Mouse (Mus musculus): ENCODE measurements around the gene Slu7.

DNA sequence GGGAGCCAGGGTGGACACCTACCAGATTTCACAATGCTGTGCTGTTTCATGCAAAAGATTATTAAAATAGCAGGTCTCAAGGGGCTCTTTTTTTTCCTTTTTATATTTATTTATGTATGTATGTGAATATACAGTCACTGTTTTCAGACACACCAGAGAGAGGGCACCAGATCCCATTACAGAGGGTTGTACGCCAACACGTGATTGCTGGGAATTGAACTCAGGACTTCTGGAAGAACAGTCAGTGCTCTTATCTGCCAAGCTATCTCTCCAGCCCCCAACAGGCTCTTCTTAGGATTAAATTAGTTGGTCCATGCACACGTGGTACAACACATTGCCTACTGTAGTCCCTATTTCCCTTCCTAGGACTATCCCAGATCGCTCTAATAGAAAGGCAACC is 40.2 kb upstream of the Slu7 start:
- TF ChIP-seq CTCF (IDR thresholded peaks at IDR 0.05; ENCODE audit: extremely low read depth, insufficient read length, insufficient replicate concordance, low read depth, low read length) (no peak), POLR2A (IDR thresholded peaks at IDR 0.05; ENCODE audit: low read depth, low read length) (no peak)
